Mouse (Mus musculus) frontal cortex, adult 2 months (tissue): ENCODE data around the gene Cachd1. TPM values are rescaled to one million over a fixed set of nuclear protein-coding genes. Genes with fewer than 3 reads are reported as not detected.

Experiments
- DNase-seq, 2 experiments: peaks; one replicate each; pipeline ENCODE4 v3.0.0; 2022; ENCODE audit warnings: low spot score in 1 of 2; ENCODE audit errors: extremely low spot score in 1 of 2
- polyA plus RNA-seq: library from polyadenylated mRNA; depleted of rRNA; stranded (reverse); fragments of >200 nt; gene quantifications from 2 replicates; pipeline ENCODE4 v1.2.3, GENCODE M21; 2012

Gene Cachd1
- polyA plus RNA-seq, 1 experiment, result 18.1 TPM

DNA sequence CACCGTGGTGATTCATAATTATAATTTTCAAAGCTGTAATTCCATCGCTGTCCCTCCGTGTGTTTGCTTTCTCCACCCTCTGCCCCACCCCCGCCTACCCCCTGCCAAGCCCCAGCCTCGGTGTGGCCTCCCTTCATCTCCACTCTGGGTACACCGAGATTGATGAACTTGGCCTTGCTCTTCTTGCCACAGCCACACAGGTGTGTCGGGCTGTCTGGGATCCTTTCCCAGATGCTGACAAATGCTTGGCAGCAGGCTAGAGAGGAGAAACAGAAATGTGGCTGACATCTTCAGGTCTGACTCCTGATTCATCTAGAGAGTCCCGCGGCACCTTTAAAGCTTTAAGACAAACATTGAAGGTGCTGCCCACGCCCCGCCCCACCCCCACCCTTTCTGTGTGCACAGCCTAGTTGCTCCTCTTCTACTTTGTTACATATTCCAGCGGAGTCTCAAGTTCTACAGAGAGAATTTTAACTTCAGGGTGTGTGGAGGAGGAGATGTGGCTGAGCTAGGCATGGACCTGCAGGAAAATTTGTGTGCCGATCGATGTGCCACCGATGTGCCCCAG, 87.5 kb downstream of the Cachd1 start:
- no peak for DNase-seq

DNA sequence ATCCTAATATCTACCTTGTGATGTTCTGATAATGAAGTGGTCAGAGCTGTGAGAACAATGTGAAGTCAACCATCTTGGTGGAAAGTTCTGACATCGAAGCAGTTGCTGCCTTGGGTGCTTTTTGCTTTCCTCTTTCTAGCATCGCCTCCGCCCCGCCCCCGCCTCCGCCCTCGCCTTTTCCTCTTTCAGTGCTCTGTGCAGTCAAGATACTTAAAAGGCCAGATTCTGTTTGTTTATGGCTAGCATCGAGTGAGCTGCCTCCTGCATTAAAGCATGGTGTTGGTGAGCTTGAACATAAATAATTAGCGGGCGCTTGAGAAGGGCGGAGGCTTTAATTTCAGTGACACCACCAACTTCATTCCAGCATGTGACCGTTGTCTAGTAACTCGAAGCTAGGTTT, 88.9 kb downstream of the Cachd1 start:
- DNase-seq, result no peak

DNA sequence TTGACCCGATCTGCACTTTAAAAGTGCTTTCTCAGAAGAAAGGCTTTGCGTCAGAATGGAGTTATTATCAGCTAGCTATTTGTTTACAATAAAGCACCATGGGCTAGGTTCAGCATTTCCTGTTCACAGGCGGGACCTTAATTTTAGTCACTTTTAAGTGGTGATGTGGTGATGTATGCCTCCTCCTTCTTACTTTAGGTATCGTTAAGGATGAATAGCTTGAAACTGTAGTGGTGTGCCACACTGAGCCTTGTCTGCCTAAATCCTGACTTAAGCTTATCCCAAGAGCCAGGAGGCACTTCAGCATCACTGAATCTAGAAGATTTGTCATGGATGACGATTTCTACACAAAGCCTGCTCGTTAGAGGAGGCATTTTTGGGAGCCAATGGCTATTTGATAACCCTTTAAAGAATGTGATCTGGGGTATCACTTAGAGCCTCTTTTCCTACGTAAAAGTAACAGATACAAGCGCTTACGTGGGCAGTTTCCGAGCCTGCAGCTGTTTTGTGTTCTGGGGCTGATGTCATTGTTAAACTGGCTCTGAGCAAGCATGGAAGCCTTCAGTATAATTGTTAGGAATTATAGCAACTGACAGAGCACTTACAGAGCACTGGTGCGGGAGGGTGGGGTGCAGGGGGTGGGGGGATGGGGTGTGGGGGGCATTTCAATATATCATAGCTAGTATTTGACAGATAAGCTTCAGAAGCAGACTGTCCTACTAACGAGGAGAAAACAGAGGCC, 89.7 kb downstream of the Cachd1 start:
- DNase-seq, result no peak

DNA sequence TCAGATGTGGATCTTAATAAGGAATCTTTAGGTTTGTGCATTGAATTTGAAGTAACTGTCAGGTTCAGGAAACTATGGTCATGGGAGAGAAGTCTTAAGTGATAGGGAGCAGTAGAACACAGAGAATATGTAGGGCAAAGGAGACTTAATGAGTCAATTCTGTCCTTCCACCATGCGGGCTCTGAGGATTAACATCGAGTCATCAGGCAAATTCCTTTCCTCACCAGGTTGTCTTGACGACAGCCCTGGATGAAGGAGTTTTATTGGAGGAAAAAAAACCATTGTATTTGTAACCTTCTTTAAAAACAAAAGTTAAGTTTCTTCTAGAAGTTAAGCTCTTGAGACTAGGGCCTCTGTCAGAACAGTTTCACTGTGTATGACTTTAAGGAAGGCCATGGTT, 100.9 kb downstream of the Cachd1 start:
- DNase-seq, result no peak

DNA sequence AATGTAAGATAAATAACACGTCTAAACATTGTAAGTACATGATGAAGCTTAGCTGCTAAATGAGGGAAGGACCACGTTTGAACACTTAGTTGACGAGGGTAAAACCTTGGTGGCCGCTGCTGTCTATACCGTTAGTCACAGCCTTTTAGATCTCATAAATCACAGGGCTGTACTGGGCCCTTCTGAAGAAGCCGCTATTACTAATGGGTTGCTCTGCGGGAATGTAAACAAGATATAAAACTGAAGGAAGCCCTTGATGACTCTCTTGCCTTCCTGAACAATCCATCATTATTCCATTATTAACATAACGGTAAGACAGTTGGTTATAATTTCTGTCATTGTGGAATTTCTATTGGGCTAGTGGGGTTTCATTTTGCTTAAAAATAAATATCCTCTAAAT, 102.9 kb downstream of the Cachd1 start:
- DNase-seq, result no peak

DNA sequence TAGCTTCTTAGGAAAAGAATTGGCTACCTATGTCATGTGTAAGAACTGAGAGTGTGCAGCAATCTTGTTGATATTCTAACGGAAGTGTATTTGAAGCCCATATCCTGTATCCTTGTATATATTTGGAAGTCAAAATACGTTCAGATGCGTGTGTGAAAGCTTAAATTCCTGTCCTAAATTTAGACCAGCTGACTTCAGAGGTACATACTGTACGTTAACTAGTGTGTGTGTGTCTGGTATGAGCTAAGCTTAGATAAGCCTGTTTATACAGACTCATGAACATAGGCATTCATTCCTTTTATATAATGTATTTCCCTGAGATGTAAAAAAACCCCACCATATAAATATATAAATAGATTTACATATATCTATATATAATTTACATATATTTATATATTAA, 103.6 kb downstream of the Cachd1 start:
- DNase-seq, result no peak

DNA sequence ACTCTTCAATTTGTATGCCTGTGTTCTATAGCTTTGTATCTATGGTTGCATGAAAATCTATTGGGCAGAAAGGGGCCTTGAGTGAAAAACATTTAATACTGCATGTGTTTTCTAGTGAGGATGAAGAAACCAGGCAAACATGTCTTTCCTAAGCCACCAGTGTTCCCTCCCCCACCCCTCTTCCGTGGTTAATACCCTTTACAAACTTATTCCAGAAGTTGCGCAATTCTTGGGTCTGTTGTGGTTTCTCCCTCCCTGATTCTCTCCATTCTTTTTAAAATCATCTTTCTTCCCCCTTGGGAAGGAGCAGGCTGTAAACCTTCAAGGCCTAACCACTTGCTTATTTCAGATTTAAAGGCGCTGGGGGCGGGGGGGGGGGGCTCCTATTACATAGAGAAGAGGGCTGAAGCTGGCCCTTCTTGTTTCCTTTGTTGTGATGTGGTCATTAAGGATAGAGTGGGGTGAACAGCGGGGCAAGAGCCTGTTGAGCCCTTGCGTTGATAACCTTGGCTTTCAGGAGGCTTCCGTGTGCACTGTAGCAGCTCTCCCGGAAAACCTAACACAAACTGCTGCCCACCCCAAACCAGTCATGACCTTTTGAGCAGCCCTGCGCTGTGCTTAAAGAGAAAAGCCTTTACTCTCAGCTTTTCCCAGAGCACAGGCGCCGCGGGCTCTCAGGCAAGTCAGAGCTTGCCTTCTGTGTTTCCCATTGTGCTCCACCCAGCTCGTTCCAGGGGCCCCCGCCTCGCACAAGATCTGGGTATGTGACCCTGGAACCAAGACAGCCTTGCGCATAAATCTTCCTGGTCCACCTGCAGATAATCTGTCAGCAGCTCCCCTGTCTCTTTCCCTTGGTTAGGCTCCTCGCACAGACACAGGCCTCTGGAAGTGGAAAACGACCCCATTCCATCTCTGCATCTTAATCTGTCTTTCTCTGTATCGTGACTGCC, 109.6 kb downstream of the Cachd1 start:
- DNase-seq, result no peak

DNA sequence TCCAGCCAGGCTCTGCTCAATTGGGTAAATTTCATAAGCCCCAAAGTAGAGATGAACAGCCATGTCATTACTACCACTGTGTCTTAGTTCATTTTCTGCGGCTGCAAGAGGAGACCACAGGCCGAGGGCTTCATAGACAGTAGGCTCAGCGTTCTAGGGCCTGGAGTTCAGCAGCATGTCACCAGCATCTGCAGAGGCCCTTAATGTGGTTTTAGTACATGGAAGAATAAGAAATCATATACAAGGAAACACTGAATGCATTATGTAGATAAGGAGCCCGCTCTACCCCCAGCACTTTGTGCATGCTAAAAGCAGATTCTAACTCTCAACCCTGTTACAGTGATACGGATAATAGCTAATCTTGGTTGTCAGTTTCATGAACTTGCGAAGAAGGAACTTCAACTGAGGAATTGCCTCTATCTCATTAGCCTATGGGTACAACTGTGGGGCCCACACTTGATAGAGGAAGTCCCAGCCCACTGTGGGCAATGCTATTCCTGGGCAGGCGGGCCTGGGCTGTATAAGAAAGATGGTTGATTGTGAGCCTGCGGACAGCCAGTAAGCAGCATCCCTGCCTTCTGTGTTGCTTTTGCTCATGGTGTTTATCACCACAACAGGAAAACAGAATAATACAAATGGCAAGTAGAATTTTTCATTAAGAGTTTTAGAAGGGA, 110.4 kb downstream of the Cachd1 start:
- no peak for DNase-seq

DNA sequence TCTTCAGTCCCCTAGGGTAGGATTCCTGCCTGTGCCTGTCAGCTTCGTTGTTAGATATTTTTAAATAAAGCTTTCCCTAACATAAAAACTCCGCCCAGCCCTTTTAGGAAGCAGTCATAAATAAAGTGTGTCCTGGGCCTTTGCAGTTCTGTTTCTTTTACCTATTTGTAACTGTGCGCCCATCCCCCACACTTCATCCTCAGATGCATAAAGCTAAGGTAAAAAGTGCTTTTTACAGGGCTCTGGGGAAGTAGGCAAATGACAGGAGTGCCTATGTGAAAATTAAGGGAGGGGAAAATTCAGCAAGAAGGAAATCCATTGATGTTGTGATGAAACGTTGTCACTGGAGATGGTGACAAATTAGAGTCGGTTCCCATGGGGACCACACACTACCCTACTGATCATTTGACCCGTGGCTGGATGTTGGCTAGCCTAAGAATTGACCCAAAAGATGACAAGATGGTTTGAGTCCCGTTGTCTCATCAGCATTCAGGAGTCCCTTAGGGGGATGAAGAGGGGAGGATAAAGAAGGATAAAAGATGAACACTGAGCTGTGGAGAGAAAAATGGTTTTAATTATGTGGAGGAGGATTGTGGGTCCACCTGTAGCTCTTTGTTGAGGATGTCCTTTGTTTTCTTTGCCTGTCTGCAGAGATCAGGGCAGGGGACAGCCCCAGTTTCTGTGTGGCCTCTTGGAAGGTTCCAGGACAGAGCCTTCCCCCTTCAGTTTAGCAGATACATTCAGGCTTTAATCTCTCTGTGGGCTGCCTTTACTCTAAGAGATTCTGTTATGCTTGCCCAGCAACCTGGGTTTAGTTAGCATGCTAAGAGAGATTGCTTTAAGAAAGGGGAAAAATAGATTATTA, 113.9 kb downstream of the Cachd1 start:
- no peak for DNase-seq

DNA sequence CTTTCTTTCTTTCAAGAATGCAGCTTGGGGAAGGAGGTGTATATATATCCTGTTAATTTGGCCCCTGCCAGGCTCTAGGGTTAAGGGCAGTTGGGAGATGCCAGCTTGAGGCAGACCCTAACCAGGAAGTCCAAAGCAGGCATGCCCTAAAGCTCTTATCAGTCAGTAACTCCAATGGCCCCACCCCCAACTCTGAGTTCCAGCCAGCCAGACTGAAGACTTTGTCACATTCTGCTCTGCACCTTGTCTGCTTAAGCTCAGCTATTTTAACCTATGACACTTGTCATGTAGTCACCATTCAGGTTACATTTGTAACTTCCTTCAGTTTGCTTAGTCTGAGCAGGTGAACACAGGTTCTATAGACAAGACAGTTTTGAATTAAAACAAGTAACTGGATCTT, 117.3 kb downstream of the Cachd1 start:
- no peak for DNase-seq

DNA sequence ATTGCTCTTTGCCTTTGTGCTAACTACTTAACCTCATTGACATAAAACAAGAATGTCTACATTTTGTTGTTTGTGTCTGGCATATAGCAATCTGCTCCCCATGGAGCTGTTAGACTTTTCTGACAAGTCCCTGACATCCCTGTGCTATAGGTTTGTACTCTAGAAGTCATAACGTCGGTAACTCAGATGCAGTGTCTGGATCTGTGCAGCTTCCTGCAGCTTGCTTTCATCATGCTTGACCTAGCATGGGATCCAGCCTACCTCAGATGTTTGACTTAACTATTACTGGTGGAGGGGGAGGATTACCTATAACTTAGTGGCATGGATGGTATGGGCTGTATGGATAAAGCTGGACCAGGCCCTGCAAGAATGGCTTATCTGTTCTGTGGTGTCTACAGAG, 117.7 kb downstream of the Cachd1 start:
- no peak for DNase-seq

DNA sequence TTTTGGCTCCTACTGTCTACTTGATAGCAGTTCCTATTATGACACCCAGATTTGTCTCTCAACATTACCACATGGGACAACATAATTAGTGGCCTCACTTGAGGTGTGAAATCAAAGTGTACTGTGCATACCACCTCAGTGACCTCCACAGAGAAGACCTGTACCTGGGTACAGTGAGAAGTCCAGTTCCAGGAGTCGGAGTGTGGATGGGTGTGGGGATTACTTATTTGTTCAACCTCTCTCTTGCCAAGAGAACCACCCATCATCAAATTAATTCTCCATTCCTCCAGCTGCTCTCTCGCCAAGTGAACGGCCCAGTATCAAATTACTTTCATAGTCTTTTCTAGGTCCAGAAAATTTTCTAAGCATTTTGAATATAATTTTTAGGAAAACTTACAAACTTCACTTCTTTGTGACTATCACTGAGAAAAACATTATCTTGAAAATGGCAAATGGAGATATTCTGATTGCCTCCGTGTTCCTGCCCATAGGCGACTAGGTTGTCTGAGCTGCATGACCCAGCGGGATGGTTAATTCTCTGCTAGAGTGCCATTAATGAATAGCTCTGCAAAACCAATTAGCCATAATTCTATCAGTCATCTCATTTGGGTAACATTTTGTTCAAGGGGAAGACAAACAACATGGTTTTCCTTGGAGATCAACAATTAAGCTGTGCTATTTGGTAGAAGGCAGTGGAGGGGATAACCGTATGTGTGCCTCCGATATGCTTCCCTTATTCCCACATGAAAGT, 120.0 kb downstream of the Cachd1 start:
- no peak for DNase-seq

DNA sequence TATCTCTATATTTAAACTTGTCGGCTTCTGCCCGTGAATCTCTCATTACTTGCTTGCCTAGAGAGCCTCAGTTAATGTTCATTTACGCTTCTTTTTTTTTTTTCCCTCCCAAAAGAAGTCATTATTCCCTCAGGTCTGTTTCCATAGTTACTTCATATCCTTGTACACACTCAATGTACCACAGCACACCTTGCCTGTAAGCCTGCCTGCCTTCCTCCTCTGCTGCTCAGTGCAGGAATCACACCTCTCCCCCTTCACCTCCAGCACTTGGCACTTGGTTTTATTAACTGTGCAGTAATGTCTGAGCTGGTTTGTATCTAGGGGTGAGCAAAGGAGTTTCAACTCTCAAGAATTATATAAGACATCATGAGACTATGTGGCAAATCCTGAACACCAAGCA, 121.5 kb downstream of the Cachd1 start:
- no peak for DNase-seq

DNA sequence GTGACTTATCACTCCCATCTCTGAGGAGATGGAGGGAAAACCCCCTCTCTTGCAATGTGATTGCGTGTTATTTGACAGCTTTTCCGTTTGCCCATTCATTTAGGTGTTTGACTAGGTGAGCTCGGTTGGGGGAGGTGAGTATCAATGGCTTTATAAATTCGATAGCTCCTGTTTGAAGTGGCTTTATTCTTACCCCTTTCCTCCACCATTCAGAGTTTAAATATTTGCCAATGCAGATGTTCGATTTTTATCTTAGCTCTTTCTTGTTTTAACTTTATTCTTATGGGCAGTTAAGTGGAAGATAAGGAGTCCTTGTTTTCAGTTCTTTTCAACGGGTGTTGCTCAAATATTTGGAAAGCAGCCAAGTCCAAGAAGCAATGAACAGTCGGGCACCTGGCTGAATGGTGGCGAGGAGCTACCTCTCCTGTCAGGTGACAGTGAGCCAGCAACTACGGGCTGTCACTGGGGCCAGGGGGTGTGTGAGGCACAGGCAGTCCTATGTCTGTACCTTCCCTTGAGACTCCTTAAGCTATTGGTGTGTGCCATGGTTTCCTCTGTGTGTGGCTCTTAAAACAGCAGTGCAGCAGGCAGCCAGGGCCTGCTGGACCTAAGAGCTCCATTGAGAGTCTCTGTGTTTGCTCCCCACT, 133.3 kb downstream of the Cachd1 start:
- no peak for DNase-seq

DNA sequence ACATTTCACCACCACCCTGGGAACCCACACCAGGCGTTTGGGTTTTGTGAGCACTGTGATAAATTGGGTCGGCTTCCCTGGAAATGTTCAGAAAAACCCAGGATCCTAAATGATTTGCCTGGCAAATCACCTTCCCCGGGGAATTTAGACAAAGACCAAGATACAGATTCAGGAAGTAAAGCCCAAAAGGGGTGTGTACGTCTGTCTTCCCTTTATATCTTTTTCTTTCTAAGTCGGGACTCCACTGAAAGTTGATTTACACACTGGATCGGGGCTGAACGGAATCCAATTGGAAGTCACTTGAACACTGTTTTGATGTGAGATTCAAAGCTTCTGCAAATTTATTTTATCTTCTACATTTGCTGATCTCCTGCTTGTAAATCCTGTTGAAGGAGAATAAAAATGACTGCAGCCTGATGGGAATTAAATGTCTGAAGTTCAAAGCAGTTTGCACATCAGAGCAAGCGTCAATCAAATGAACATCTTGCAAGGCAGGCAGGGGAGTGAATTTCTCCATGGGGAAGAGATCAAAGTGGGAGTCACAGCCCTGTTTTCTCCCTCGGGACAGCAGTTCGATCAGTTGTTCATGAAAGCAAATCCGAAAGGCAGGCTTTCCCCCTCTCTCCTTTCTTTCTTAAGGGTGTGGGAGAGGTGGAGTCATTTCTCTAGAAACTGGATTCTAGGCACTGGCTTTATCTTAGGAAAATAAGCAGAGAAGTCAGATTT, 134.3 kb downstream of the Cachd1 start:
- peak in 1 of 2 experiments; percentile 6 for DNase-seq

DNA sequence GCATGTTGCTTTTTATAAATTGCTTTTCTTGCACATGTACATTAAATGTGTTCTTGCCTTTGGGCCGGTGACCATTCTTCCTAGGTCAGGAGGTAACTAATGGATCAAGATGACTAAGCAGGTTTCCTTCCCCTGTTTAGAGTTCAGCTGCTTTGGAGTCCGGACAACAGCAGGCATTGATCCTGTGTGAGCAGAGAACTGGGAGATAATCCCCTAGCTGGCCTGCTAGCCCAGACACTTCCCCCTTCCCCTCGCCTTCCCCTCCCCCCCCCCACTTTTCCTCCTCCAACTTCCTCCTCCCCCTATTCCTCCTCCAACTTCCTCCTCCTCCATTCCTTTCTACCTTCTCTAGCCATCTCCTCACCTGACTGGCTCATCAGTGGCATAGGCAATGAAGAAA, 135.2 kb downstream of the Cachd1 start:
- DNase-seq, result no peak

DNA sequence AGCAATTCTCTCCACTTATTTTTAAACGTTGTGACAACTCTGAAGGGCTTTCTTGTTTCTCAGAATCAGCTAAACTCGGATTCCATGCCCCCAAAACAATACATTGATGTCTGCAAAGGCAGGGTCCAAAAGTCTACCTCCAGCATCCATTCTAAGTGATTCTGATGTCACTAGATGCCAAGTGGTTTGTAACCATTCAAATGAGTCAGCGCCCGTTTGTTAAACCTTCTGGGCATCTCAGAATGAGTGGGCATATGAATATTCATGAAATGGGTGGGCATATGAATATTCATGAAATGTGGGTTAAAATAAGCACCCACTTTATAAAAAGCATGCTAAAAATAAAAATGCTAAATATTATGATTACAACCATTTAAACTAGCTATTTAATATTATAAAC, 137.2 kb downstream of the Cachd1 start:
- peak in 1 of 2 experiments; percentile 43 for DNase-seq

DNA sequence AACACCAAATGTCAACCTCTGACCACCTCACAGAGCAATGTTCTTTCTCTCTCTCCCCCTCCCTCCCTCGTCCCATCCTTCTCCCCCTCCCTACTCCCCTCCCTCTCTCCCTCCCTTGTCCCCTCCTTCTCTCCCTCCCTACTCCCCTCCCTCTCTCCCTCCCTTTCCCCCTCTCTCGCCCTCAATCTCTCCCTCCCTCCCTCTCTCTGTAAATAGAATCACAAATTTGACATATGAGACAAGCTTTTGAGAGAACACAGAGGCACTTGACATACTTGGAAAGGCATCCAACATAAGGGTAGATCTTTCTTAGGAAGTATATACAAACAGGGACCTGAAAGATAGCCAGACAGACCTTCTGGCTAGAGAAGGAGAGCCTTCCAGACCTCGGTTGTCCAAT, 138.1 kb downstream of the Cachd1 start:
- DNase-seq, result no peak
